Mouse (Mus musculus) hindlimb bud, embryonic 11.5 days (tissue): Measurements from ENCODE around the gene Actn3.
"Not testable (repeated sequence)": the region's sequence is repeated elsewhere in the genome, so short reads cannot be mapped to it uniquely, and the experiment has no call there.

Experiments
- DNase-seq: peaks from one replicate; pipeline ENCODE4 v3.0.0-alpha.2; 2012; ENCODE audit warnings: low read depth, low spot score; ENCODE audit errors: extremely low spot score

Actn3 gene

DNA sequence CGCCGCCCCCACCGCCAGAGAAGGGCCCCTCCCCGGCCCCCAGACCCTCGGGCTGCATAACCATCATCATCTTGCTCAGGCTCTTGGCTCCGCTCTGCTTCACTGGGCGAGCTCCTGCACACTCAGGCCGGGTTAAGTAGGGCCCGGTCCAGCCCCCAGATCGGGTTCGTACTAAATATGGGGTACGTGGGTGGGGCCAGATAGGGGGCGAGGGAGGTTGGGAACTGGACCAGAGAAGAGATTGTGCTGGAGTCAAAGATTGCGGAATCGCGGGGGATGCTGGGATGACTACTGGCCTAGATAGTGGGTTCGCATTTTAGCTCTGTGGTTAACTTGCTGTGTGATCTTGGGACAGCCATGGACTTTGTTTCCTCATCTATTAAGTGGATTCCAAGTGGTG is at the start of gene Actn3:
Actn3 (minus strand) TSS at position 125 of the 400 bp plus-strand sequence.
- no peak for DNase-seq

DNA sequence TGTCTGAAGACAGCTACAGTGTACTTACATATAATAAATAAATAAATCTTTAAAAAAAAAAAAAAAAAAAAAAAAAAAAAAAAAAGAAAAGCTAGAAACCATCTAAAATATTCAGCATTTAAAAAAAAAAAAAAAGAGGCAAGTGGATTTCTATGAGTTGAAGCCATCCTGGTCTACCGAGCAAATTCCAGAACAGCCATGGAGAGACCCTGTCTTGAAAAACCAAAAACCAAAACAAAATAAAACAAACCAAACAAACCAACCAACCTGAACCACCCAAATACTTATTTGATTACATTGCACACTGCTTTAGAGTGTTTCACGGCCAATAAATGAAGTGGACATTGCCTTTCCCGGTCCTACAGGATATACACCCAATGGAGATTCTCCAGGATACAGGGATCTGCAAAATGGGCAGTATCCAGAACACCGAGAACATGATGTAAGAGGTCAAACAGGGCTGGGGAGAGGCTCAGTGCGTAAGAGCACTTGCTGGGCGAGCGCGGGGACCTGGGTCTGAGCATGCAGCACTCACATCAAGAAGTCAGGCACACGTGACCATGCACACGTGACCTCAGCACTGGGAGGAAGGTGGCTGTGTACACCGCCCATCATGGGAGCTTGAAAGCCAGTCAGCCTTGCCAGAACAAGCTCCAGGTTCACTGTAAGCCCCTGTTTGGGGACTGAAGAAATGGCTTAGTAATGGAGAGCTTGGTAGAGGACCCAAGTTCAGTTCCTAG is 47.6 kb upstream of the Actn3 start:
- no peak for DNase-seq

- DNase-seq: no peak
These were observed 41.9 kb upstream of the Actn3 start for GRCm38 (mm10) chr19:4919652-4920051.

GRCm38 (mm10) chr19:4916827-4917226 is 39.1 kb upstream of the Actn3 start:
- no peak for DNase-seq

- no peak for DNase-seq
These were observed 38.4 kb upstream of the Actn3 start for GRCm38 (mm10) chr19:4915924-4916603.

- DNase-seq: no peak
These were observed 31.7 kb upstream of the Actn3 start for GRCm38 (mm10) chr19:4909376-4909775.

- DNase-seq: no peak
These were observed 30.4 kb upstream of the Actn3 start for GRCm38 (mm10) chr19:4908107-4908506.

- peak; percentile 49 for DNase-seq
These were observed 28.5 kb upstream of the Actn3 start, which contains the start of gene Bbs1 for GRCm38 (mm10) chr19:4905979-4906794. Gene Bbs1, minus strand, starts transcription at chr19:4906628.

GRCm38 (mm10) chr19:4899888-4900287 is 22.2 kb upstream of the Actn3 start:
- no peak for DNase-seq

GRCm38 (mm10) chr19:4898972-4899371 is 21.3 kb upstream of the Actn3 start:
- DNase-seq: no peak

DNA sequence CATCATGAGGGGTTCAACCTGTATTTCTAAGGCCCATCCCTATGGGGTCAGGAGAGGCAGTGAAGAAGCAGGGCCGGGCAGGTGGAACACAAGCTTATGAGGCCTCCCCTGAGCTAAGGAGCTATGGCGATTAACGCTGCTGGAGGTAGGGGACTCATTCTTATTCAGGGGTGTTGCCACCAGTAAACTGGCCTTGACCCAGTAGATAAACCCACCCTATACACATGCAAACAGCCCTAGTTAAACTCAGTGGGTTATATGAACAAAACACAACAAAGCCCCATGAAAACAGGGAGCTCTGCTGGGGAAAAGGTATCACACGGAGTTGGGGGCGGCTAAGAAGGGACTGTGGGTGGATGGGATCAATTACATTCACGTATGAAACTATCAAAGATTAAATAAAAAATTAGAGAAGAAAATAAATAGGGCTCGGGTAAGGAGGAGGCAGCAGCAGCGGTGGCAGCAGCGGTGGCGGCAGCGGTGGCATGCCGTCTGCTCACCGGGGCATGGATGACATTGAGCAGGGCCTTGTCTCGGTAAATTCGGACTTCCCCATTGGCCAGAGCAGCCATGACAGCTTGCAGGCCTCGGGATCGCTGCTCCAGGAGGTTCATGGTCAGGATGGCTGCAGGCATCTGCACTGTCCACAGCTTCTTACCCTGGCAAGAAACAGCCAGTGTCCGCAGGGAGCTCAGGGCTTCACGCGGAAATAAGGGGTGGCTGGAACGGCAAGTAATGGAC is 19.2 kb upstream of the Actn3 start:
- DNase-seq: no peak

DNA sequence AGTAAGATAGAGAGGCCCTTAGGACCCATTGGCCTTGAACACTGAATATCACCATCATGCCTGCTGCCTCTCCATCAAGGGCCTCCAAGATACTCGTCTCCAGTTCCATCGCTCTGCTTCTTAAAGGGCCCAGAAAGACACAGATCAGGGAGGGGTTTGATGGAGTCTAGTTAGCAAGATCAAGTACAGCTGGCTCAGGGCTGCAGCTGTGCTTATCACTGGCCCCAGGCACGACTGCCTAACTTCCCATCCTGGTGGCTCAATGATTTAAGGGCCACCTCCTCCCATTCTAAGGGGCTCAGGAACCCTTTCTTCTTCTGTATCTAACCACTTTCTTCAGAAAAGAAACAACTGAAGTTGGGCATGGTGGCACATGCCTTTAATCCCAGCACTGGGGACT is 14.1 kb upstream of the Actn3 start:
- DNase-seq: no peak

DNA sequence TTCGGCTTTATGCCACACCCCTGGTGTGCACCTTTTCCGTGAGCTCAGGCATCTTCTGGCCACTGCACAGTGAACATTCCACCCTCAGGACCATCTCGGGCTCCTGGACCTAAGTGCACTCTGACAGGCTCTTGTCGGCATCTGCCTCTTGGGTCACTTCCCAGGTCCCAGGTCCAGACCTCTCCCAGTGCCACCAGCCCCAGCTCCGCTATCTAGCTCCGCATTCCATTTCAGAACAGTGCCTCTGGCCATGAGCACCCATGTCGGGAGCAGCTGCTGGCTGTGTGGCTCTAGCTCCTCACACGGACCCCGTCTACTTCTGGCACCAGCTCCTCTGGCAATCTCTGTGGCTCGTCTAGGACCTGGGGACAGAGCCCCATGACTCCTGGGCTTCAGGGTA is 12.1 kb upstream of the Actn3 start:
- no peak for DNase-seq

GRCm38 (mm10) chr19:4883961-4884360 is 6.3 kb upstream of the Actn3 start:
- no peak for DNase-seq

DNA sequence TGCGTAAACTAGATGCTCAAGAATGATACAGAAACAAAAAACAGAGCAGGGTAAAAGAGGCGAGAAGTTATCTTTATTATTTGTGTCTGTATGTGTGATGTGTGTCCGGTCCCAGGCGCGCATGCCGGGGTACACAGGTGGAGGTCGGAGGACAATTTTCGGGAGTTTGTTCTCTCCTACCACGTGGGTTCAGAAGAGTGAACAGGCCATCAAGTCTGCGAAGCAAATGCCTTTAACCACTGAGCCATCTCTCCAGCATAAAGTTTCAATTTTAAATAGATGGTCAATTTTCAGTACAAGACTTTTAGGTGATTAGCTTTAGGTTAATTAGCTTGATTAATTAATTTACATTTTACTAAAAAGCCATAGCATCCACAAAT is 1.6 kb upstream of the Actn3 start:
- DNase-seq: no peak

- peak; percentile 76 for DNase-seq
These were observed 955 bp upstream of the Actn3 start, which contains the start of gene Zdhhc24 for GRCm38 (mm10) chr19:4878405-4879323. Gene Zdhhc24, plus strand, starts transcription at chr19:4878668.

DNA sequence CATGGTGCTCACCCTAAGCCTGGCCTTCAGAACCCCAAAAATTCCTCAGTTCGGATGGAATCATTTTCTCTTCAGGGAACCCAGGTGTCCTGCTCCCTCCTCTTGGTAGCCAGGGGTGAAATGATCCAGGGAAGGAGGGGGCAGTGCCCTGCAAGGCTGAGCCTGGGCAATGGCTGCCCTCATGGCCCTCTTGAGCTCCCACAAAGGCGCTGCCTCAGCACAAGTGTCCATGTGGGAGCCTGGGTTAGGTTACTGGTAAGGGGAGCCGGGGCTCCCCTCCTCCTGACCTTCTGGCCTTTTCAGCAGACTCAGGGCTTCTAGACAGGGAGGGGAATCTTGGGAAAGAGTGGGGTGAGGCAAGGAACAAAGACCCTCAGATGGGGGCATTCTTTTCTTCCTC is 954 bp downstream of the Actn3 start:
- DNase-seq: no peak

GRCm38 (mm10) chr19:4876241-4876640 is 1.5 kb downstream of the Actn3 start:
- DNase-seq: no peak

DNA sequence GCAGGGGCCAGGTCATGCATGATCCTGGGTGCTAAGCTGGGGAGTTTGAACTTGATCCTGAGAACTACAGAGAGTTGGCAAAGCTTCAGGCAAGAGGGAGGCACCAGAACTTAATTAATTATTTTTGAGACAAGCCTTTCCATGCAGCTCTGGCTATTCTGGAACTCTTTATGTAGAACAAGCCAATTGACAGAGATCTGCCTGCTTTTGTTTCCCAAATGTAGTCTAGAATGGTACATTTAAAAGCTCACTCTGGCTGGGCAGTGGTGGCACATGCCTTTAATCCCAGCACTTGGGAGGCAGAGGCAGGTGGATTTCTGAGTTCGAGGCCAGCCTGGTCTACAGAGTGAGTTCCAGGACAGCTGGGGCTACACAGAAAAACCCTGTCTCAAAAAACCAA is 3.1 kb downstream of the Actn3 start:
- DNase-seq: not testable (repeated sequence)

DNA sequence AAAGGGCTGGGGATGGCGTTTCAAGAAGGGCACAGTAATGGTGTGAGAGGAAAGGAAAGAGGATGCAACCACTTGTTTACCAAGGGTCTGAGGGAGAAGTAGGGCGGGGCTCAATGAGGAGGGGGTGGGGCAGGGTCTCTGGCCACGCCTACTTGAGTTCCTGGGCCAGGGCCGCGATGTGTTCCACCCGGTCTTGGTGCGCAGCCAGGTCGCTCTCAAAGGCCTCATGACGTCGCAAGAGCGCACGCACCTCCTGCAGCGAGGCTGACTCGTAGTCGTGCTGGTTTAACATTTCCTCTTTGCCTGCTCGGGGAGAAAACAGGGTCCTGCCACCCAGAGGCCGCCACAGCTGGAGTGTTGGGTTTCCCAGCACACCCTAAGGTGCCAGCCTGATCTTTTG is 12.6 kb downstream of the Actn3 start:
- no peak for DNase-seq
